Mouse (Mus musculus): Measurements from ENCODE around the gene Gm17949.

The Gm17949 gene

DNA sequence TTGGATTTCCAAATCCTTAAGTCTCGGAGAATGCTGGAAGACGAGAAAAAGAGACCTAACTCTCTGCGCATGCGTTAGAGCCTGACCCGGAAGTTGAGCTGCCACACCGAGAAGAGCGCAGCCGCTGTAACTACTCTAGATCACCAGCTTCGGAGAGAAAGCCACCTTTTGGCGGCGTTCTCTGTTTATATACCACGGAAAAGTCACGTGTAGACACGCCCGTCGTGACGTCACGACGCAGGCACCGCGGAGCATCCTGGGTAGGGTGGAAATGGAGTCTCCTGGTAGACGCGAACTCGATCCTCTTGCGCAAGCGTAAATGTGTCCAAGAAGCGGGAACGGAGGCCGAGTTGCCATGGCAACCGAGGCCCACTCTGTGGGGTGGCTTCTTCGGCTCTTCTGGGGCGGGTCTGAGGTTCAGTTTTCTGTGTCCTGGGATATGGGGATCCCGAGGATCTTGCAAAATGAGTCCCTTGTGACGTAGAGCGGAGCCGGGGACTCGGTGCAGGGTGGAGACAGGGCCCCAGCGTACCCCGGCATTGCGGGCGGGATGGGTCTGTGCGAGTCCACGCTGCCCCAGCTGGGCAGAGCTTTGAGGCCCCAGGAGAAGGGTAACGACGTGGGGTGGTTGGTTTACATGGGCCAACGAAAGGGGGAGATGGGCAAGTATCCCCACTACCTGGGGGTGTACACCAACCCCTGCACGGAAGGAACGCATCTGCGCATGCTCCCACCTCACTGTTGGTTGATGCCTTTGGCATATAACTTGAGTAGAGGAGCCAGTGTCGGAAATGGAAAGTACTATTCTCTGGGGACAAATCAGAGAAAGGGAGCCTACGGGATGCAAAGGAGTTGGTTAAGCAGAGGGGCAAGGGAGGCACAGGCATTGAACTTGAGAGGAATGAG is at the start of gene Gm17949, which contains the start of gene Gtf2f1:
TSS of gene Gm17949 (plus strand) at position 234 of the 906 bp plus-strand sequence.
TSS of gene Gtf2f1 (minus strand) at position 53 of the 906 bp plus-strand sequence.
- DNase-seq (ENCODE audit: low spot score) = peak; percentile 98

- DNase-seq (ENCODE audit: low spot score) = no peak
Measured at GRCm38 (mm10) chr17:56961880-56962279, 49.4 kb upstream of the Gm17949 start.

GRCm38 (mm10) chr17:56962642-56963405 is 48.4 kb upstream of the Gm17949 start:
- no peak for DNase-seq (ENCODE audit: low spot score)

DNA sequence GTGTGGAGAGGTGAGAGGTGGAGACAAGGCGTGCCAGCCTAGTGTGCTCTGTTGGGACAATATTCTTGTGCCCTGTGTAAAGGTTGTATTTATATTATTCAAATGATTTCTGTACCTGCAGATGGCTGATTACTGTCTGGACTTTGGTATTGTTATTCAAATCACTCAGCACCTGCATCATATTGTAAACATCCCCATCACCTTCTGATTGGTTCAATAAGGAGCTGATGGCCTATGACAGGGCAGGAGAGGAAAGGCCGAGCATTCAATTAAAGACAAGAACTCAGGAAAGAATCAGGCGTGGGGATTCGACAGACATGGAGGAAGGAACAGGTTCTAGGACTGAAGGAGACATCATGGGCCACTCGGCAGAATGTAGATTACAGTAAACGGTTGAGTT is 47.6 kb upstream of the Gm17949 start:
- DNase-seq (ENCODE audit: low spot score) = no peak

GRCm38 (mm10) chr17:56969321-56969720 is 41.9 kb upstream of the Gm17949 start:
- no peak for DNase-seq (ENCODE audit: low spot score)

- no peak for DNase-seq (ENCODE audit: low spot score)
Measured at GRCm38 (mm10) chr17:56970081-56970480, 41.2 kb upstream of the Gm17949 start.

DNA sequence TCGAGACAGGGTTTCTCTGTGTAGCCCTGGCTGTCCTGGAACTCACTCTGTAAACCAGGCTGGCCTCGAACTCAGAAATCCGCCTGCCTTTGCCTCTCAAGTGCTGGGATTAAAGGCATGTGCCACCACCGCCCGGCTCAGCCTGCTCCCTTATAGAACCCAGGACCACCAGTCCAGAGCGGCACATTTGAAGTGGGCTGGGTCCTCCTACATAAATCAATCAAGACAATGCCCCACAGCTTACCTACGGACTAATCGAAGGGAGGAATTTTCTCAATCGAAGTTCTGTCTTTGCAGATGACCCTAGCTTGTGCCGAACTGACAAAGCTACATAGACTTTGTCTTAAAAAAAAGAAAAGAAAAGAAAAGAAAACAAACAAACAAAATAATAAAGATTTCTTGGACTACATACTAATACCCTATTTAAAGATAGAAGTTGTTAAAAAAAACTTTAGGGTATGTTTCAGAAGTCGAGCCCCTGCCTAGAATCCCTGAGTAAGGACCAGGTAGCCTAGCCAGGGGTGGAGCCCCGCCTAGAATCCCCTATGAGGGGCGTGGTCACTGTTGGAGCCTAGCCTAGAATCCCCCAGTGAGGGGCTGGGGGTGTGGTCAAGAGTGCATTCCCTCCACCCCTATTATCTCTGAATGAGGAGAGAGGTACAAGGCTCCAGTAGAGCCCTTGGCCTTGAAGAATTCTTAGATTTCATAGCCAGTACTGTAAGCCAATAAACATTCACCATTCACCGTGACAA is 37.1 kb upstream of the Gm17949 start:
- no peak for DNase-seq (ENCODE audit: low spot score)

DNA sequence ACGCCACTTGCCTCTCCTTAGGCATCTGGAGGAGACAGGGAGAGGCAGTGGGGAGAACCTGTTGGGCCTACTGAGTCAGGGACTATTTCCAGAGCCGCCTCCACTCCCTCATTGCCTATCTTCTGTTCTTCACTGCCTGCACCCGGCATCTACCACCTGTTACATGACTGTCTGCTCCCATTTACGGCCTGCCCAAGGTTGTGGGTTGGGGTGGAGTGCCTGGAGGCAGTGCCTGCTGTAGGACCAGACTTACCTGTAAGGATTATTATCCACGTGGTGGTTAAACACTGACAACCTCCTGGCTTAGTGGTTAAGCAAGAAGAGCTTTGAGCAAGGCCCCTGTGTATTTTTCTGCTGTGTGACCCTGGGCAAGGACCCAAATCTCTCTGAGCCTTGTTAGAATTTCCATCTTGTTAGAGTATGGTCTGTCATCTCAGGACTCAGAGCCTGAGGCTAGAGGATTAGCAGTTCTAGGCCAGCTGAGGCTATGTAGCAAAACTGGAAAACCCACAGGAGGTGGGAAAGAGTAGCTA is 36.5 kb upstream of the Gm17949 start:
- no peak for DNase-seq (ENCODE audit: low spot score)

DNA sequence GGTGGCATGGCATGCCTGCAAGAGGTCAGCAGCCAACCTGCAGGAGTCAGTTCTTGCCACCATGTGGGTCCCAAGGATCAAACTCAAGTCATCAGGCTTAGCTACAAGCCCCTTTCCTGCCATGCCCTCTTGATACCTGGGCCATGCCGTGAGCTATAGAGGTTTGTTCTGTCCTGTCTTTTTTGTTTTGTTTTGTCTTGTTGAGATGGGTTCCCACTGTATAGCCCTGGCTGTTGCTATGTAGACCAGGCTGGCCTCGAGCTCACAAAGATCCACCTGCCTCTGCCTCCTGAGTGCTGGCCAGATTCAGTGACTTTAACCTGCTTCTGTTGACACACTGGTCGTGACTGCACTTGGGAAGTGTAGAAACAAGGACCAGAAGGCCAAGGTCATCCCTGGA is 35.9 kb upstream of the Gm17949 start:
- DNase-seq (ENCODE audit: low spot score) = no peak

DNA sequence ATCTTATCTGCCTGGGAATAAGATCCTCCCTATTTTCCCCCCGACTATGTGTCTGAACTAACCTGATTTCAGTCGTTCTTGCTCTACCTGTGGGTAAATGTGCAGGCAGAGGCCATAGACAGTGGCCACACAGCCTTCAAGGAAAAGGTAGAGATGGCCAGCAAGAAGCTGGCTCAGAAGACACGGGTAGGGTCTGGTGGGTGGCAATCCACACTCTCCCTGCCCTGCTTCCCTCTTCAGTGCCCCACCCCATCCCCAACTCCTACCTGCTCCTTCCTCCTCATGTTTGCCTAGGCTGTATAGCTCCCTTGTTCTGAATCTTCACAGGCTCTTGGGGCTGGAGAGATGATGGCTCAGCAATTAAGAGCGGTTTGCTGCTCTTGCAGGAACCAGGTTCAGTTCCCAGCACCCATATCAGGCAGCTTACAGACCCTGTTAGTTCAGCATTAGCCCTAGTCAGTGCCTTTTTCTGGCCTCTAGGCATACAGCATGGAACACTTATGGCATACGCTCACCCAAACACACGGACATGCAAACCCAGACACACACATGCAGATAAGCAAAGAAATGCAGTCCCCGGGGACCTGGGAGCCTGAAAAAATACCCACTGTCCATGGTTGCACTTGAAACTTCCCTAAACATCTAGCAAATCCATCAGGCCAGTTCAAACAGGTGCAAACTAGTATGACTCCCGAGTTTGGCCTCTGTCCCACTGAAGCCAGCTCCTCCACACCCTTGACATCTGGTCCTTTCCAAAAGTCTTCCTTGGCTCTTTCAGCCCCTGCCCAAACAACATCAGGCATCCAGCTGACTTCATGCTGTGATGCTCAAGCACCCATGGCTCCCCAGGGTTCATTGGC is 34.5 kb upstream of the Gm17949 start:
- no peak for DNase-seq (ENCODE audit: low spot score)

DNA sequence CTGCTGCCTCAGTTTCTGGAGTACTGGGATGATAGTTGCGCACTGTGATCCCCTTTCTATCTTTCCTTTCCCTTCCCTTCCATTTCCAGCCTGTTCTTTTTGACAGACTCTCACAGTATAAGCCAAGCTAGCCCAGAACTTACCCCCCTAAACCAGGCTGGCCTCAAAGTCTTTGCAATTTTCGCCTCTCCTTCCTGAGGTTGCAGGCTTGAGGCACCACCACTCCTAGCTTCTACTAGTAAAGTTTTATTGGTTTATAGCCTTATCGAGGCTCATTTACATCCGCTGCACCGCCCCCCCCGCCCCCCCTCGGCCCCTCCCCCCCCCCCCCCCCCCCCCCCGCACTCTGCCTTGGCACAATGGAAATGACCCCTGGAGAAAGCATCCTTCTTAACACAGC is 31.7 kb upstream of the Gm17949 start:
- DNase-seq (ENCODE audit: low spot score) = no peak

DNA sequence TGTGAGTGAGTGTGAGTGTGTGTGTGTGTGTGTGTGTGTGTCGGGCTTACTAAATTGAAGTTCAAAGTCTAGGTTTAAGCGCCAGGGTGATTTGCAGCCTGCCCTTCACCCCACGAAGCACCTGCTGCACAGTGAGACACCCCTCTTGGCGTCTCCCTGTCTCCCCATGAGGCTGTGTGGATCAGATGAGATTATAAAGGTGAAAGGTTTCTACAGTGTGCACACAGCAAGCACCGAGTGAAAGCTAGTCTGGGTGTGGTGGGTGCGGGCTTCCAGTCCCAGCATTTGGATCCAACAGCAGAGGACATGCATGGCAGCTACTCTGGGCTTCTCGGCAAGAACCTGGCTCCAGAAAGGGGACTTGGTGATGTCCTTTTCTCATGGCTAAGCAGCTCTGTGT is 30.2 kb upstream of the Gm17949 start:
- no peak for DNase-seq (ENCODE audit: low spot score)

- DNase-seq (ENCODE audit: low spot score) = no peak
Measured at GRCm38 (mm10) chr17:56982013-56982412, 29.3 kb upstream of the Gm17949 start, which contains the start of gene Acer1. Gene Acer1 (minus strand): TSS chr17:56982126.

GRCm38 (mm10) chr17:56984886-56985285 is 26.4 kb upstream of the Gm17949 start:
- DNase-seq (ENCODE audit: low spot score) = no peak

- no peak for DNase-seq (ENCODE audit: low spot score)
Measured at GRCm38 (mm10) chr17:56985656-56986055, 25.6 kb upstream of the Gm17949 start.

DNA sequence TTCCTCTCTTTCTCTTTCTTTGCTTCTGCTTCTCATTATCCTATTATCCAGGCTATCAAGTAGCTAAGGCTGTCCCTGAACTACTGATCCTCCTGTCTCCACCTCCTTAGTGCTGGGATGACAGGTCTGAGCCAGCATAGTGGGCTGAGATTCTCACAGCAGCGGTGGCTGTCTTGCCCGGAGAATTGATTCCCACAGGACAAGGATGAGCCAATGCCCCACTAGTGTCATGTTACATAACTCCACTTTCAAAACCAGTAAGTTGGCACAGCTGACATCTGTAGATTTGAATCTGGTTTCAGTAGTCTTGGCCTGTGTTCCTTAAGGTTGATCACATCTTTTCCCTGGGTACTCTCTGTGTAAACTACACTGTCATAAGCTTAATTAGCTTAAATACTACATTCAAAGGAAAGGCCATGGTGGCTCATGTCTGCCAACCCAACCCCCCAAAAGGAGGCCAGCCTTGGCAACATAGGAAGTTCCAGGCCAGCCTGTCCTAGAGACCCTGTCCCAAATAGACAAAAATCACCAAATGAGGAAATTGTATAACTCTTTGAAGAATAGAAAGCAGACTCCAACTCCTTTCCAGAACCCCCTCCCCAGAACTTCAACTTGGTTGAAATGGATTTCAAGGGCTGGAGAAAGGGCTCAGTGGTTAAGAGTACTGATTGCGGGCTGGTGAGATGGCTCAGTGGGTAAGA is 25.0 kb upstream of the Gm17949 start:
- no peak for DNase-seq (ENCODE audit: low spot score)

GRCm38 (mm10) chr17:56988441-56988840 is 22.8 kb upstream of the Gm17949 start:
- DNase-seq (ENCODE audit: low spot score) = no peak

DNA sequence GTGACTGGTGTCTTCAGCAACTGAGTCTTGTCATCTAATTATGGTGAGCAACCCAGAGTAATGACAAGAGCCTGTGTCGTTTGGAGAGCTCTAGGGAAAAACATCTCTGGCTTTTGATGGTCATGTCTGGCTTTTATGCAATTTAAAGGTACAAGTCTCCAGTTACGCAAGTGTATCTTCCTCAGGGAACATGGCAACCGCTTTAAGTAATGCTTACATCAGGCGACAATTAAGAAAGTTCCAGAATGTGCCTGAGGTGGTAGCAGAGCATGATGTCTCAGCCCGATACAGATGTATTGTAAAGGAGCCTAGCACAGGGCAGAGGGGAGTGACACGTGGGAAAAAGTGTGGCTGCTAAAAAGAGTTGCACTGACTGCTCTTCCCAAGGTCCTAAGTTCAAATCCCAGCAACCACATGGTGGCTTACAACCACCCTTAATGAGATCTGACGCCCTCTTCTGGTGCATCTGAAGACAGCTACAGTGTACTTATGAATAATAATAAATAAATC is 22.3 kb upstream of the Gm17949 start:
- no peak for DNase-seq (ENCODE audit: low spot score)

- peak; percentile 95 for DNase-seq (ENCODE audit: low spot score)
Measured at GRCm38 (mm10) chr17:56989467-56990114, 21.7 kb upstream of the Gm17949 start.
